In the genomic region with DNA sequence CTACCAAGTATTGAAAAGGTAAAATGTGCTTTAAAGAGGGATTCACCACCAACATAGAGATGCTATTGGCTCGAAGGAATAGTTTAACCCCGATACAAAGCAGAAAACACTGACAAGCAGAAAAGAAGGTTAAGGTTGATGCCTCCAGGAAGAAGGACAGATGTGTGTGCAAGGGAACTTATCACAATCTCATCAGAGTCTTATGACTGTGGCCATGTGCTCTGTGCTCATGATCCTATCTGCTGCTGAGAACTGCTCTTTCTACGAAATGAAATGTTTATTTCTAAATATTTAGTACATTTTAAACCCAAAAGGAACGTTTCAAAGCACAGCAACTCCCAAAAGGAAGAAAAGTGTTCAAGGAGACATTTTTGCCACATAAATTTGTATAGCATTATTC, we compare ENCODE assay signal across 20 mouse cellular contexts. TPM values are rescaled to one million over a fixed set of nuclear protein-coding genes. Genes with fewer than 3 reads are reported as not detected.
DNase-seq lines count a peak whose midpoint lies in the region; ATAC-seq and TF ChIP-seq lines count a peak whose summit lies in the region.
"Had no signal": no experiment of that assay in that cellular context is flagged by ENCODE, and none has a peak within 500 bp of the region (broad histone marks: within the 10 kb centered on the region; RNA-seq: fewer than 3 reads in every experiment).

No protein-coding gene starts in this region.

- H3K9me3 ChIP-seq in G1E (replicated peaks) = no peaks in the 10 kb centered on the region
- H3K9me3 ChIP-seq in MEL (replicated peaks; ENCODE audit: insufficient read depth, low read length) = no peaks in the 10 kb centered on the region
- H3K9me3 ChIP-seq in hindbrain, embryonic 16.5 days (ENCODE audit: control insufficient read depth, low read length) = no peaks in the 10 kb centered on the region

- H3K9ac ChIP-seq in MEL (ENCODE audit: control insufficient read depth, low read depth, low read length, poor library complexity, severe bottlenecking) = no peak overlapping the region
- no peak overlapping the region for H3K9ac ChIP-seq in hindbrain, embryonic 16.5 days (ENCODE audit: low read depth, low read length)

- peaks cover 28% of the 10 kb centered on the region for H3K4me1 ChIP-seq in G1E (ENCODE audit: insufficient read depth, low read depth, low read length)
- H3K4me1 ChIP-seq in MEL (ENCODE audit: control insufficient read depth in 1 of 2, insufficient read depth in 2 of 2, low read length in 2 of 2) = peaks cover 36 to 41% of the 10 kb centered on the region in 2 experiments
- H3K4me1 ChIP-seq in hindbrain, embryonic 16.5 days (ENCODE audit: control insufficient read depth, insufficient read depth, low read depth, low read length) = no peaks in the 10 kb centered on the region

- H3K36me3 ChIP-seq in G1E (replicated peaks) (no peaks in the 10 kb centered on the region), MEL (ENCODE audit: control insufficient read depth in 1 of 2, insufficient read depth in 2 of 2, low read length in 2 of 2) (peaks cover 0 to 68% of the 10 kb centered on the region in 2 experiments; a peak in 2 of 4 replicates)
- H3K36me3 ChIP-seq in hindbrain, embryonic 16.5 days (ENCODE audit: control insufficient read depth, insufficient read depth, low read length) = no peaks in the 10 kb centered on the region

- TF ChIP-seq CTCF in G1E (IDR thresholded peaks at IDR 0.05; ENCODE audit: low read depth, low read length) = no peak
- TF ChIP-seq CTCF in MEL (IDR thresholded peaks at IDR 0.05 in 2 of 3, conservative IDR thresholded peaks at IDR 0.05 in 1 of 3; ENCODE audit: control insufficient read depth in 1 of 3, insufficient read depth in 1 of 3, low read depth in 2 of 3, low read length in 3 of 3, poor library complexity in 1 of 3, severe bottlenecking in 1 of 3) = no peak

- TF ChIP-seq EP300 in MEL (IDR thresholded peaks at IDR 0.05; ENCODE audit: low read depth in 1 of 2, low read length in 2 of 2) = no peak

- H3K4me3 ChIP-seq in G1E (ENCODE audit: low read depth, low read length) (no peak overlapping the region), MEL (ENCODE audit: control insufficient read depth in 1 of 2, insufficient read depth in 1 of 2, low read depth in 2 of 2, low read length in 2 of 2) (no peak overlapping the region)
- H3K4me3 ChIP-seq in hindbrain, embryonic 16.5 days (ENCODE audit: low read length) = no peak overlapping the region

- H3K79me2 ChIP-seq in MEL (ENCODE audit: control insufficient read depth, insufficient read depth, low read length, poor library complexity) = no peaks in the 10 kb centered on the region

- TF ChIP-seq RAD21 in MEL (IDR thresholded peaks at IDR 0.05; ENCODE audit: low read depth, low read length) = no peak

- DNase-seq in G1E (ENCODE audit: low spot score) = no peak
- DNase-seq in MEL (ENCODE audit: low read depth, low spot score) = no peak
- DNase-seq in layer of hippocampus, adult 11-12 months (ENCODE audit: low spot score) = no peak
- DNase-seq: adrenal gland, adult 2 months; adrenal gland, adult 8-10 months; adrenal gland, postnatal 10 days; adrenal gland, postnatal 14 days; adrenal gland, postnatal 25 days; adrenal gland, postnatal 36 days; B cell, adult 2 months; cerebellum, adult 11 months; cerebellum, adult 11-12 months; cerebellum, adult 18-20 months; cerebellum, adult 2 months; cerebellum, adult 8-10 months had no signal

- 77% methylated on average over 4 of the region's 4 CpGs for WGBS in hindbrain, embryonic 16.5 days

- no peak overlapping the region for H3K27ac ChIP-seq in MEL (ENCODE audit: control insufficient read depth, low read depth, low read length)
- H3K27ac ChIP-seq in hindbrain, embryonic 16.5 days (ENCODE audit: low read depth, low read length) = no peak overlapping the region

- ATAC-seq in G1E (ENCODE audit: extremely low read depth, insufficient number of reproducible peaks, low FRiP score, poor library complexity, severe bottlenecking) = peak; percentile 73
- no peak for ATAC-seq in hindbrain, embryonic 16.5 days
- ATAC-seq: activated CD4-positive, CD25-positive, alpha-beta regulatory T cell, adult 4 months; CD4-positive, CD25-positive, alpha-beta regulatory T cell, adult 4 months; Patski had no signal

- no peak for TF ChIP-seq POLR2A in MEL (IDR thresholded peaks at IDR 0.05; ENCODE audit: control insufficient read depth in 1 of 2, insufficient read depth in 1 of 2, low read depth in 1 of 2, low read length in 2 of 2, poor library complexity in 1 of 2)

- no peak overlapping the region for H3K4me2 ChIP-seq in hindbrain, embryonic 16.5 days (ENCODE audit: low read length)

- H3K27me3 ChIP-seq in G1E (ENCODE audit: insufficient read depth, low read length) (no peaks in the 10 kb centered on the region), MEL (ENCODE audit: control insufficient read depth in 1 of 2, insufficient read depth in 2 of 2, low read length in 2 of 2) (no peaks in the 10 kb centered on the region)
- H3K27me3 ChIP-seq in hindbrain, embryonic 16.5 days (replicated peaks; ENCODE audit: control insufficient read depth, insufficient read depth, low read length) = no peaks in the 10 kb centered on the region
- H3K27me3 ChIP-seq: CH12.LX had no signal

TF ChIP-seq in MEL, 35 proteins besides CTCF, POLR2A, EP300 and RAD21:
- TF ChIP-seq MYC (IDR thresholded peaks at IDR 0.05; ENCODE audit: low read depth, low read length) = peak; percentile 50; the same call in 1 of the 2 replicates
- 0 out of 2 replicates have a peak, but pooled peaks have one; percentile 32 for TF ChIP-seq MAX (IDR thresholded peaks at IDR 0.05; ENCODE audit: low read length)
- no peak for TF ChIP-seq POLR2AphosphoS2 (IDR thresholded peaks at IDR 0.05; ENCODE audit: low read length)
- no peak for TF ChIP-seq SMC3 (IDR thresholded peaks at IDR 0.05; ENCODE audit: low read depth, low read length)
- 0 out of 2 replicates have a peak, but pooled peaks have one; percentile 36 for TF ChIP-seq GATA1 (IDR thresholded peaks at IDR 0.05; ENCODE audit: low read depth, low read length)
- TF ChIP-seq USF1 (IDR thresholded peaks at IDR 0.05; ENCODE audit: low read depth, low read length) = peak; percentile 46; the same call in 1 of the 2 replicates
TF ChIP-seq in MEL: peak in this region for 4.

RNA-seq across cellular contexts. Expression of a gene that starts 30.8 kb away (rescaled TPM):
- total RNA-seq in G1E (2014; fragmentation: Nextera tagmentation) (80.2 and 86.1 TPM in 2 replicates), G1E (2017) (119 and 125 TPM in 2 replicates), MEL (2012; rRNA removed) (19.6 and 23.1 TPM in 2 replicates)
- polyA plus RNA-seq in G1E (2012) (19.2 and 20.6 TPM in 2 replicates), MEL (2012; ENCODE audit: insufficient read depth in 1 of 2, insufficient read length in 2 of 2, low read depth in 1 of 2, low replicate concordance in 2 of 2, missing spikeins in 1 of 2) (10 to 100 TPM in 1 of 2 experiments, not detected in 1; 16.2 TPM)
- 5.5 and 6.7 TPM in 2 replicates for polyA plus RNA-seq in hindbrain, embryonic 16.5 days (2015; fragmentation: Nextera tagmentation; extraction: Ambion mirVana)
- total RNA-seq: CH12.LX had no signal

RNA-seq across cellular contexts. Expression of a gene that starts 52.1 kb away (rescaled TPM):
- total RNA-seq in G1E (2014; fragmentation: Nextera tagmentation) = 28.3 and 29.1 TPM in 2 replicates
- 42.9 and 51.4 TPM in 2 replicates for total RNA-seq in G1E (2017)
- 0.58 and 0.75 TPM in 2 replicates for polyA plus RNA-seq in G1E (2012)
- total RNA-seq in MEL (2012; rRNA removed) = 2.7 and 3.2 TPM in 2 replicates
- 1 to 10 TPM in 1 of 2 experiments, not detected in 1; 3.1 TPM for polyA plus RNA-seq in MEL (2012; ENCODE audit: insufficient read depth in 1 of 2, insufficient read length in 2 of 2, low read depth in 1 of 2, low replicate concordance in 2 of 2, missing spikeins in 1 of 2)
- polyA plus RNA-seq in hindbrain, embryonic 16.5 days (2015; fragmentation: Nextera tagmentation; extraction: Ambion mirVana) = 1.1 and 1.3 TPM in 2 replicates
- total RNA-seq: CH12.LX had no signal
- polyA plus RNA-seq: activated CD4-positive, CD25-positive, alpha-beta regulatory T cell, adult 4 months; adrenal gland, adult 2 months; CD4-positive, CD25-positive, alpha-beta regulatory T cell, adult 4 months; Patski had no signal
